Mouse (Mus musculus) heart, postnatal 4 days (tissue): ENCODE results near the gene P2ry12. TPM values are rescaled to one million over a fixed set of nuclear protein-coding genes. Genes with fewer than 3 reads are reported as not detected.

Source experiments
- DNase-seq: peaks from one replicate; pipeline ENCODE4 v3.0.0; 2021
- total RNA-seq, 2 experiments: library from RNA; stranded (reverse); gene quantifications; 2 replicates each; pipeline ENCODE4 v1.2.3; 2021

P2ry12 gene
- total RNA-seq, 2 experiments from 2014 or later = 1.7 to 2.4 TPM

DNA sequence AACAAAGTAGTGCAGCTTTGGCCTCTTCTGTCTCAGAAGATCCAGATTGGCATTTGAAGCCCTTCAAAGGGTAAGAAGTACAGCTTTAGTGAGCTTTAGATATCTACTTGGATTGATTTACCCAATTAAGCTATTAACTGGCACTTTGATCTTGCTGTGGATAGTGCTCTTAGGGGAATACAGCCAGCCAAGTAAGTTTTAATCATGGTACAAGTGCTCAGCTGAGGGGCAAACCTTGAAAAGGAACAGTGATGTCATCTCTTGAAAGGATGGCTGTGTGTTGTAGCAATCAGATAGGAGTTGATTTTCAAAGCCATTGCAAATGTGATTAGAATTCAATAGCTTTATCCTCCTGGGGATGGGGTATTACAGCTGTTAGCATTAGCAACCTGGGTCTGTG, 80.5 kb downstream of the P2ry12 start:
- DNase-seq = no peak

DNA sequence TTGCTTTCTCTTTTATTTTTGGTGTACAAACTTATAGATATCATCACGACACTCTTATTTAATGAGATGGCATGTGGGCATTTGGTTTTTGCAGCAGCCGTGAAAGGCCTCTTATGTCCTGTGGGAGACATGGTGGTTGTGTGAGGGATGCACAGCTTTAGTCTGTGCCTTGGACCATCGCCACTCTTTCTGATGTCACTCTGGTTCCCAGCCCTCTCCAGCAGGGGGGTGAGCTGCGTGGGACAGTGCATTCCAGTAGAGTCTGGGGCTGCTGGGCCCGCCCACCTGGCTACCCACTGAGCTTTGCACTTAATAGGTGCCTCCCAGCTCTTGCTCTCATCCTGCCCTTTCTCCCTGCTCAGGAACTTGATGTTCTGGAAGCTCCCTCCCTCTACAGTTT, 81.5 kb downstream of the P2ry12 start:
- no peak for DNase-seq

DNA sequence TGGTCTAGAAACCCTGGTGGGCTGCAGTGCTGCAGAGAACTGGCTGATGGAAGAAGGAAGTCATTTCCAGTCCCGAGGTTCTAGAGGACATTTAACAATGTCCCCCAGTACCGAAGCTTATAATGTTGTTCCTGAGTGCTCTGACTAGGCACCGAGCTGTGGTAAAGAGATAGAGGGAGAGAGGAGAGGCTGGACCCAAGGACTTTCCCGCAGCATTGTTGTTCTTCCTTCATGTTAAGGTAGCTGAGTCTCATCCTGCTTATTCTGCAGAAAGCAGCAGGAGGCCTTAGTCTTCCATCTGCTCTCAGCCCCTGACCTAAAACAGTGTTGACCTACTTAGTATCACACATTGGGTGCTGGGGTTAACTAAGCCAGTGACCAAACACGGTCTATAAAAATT, 85.8 kb downstream of the P2ry12 start:
- DNase-seq = no peak

DNA sequence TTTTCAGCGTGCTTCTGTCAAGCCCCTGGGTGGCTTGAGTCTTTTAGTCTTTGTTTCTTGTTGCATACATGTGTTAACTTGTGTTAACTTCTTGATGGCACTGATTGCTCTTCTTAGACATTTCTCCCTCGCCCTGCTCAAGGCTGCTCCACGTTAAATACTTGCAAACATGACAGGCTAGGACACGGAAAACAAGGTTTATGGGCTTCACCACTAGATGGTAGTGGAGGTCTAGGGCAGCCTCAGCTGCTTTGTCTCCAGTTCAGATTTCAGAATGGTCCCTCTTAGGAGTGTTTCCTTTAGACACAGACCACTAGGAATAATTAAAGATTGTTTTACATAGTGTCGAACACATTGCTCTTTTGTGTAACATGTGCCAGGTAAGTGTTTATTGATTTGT, 87.4 kb downstream of the P2ry12 start:
- DNase-seq = peak; percentile 57

DNA sequence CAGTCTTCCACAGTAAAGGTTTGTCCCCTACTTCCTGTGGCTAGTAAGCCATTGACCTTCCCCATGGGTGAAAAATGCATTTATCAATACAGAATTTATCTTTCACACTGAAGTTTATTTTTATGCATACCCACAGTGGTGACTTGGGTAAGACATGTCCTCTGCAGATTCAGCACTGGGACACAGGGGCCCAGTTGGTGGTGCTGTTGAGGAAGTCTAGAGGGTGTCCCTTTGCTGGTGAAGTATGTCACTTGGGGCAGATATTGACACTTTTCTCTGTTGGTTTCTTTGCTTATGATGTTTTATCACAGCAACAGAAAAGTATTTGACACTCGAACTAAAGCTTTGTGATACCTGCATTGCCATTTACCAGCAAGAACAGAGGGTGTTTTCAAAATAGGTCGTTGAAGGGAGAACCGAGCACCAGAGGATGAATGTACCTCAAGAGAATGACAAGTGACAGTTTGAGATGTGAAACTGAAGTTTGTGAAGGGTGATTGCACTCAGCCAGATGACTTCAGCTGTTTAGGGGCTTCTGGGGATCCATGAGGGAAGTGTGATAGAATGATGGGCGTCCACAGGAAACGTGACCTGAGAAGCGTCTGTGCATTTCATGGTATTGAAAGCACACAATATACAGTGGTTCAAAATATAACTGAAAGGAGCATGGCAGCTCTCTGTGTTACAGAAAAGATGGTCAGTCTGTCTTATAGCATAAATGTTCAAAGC, 88.1 kb downstream of the P2ry12 start:
- no peak for DNase-seq

DNA sequence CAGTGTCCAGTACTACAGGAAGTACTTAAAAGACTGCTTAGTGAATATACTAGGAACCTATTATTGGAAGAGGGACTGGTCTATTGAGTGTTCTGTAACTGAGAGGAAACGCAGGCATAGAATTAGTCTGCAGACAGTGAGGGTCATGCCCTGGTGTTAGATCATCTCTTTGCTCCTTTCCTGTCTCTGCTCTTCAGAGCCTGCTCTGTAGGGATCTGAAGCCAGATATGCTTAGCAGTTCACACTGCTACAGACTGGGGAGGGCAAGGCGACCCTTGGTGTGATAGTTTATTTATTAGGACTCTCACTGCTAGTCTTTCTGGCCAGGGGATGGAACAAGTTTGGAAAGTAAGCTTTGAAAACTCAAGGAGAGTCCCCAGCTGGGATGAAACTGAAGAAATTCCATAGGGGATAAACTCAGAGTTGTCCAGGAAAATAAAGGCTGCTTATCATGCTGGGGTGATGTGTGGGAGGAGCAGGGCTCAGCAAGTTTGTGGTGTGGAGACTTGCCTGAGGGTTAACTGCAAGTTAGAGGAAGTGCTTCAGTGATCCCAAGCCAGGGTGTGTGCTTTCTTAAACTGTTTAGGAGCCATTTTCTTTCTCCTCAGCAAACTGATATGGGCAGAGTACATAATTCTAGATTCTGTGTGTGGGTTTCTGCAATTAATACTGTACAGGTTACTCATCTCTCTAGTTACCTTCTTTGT, 92.6 kb downstream of the P2ry12 start:
- no peak for DNase-seq

DNA sequence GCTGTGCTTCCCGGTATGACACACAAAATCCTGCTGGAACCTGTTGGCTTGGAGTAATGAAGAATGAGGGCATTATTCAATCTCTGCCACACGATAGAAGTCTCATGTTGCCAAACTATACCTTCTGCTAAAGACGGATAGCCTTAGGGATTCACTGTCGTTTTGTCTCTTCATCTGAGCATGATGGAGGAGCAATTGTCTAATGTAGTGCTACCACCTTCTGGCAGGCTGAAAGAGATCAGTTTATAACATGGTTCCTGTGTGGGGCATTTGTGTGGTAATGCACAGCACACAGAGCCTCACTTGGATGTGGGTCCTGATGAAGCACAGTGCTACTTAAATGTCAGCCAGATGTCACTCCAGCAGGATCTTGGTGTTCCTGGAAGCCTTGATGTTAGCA, 93.5 kb downstream of the P2ry12 start:
- DNase-seq = no peak

DNA sequence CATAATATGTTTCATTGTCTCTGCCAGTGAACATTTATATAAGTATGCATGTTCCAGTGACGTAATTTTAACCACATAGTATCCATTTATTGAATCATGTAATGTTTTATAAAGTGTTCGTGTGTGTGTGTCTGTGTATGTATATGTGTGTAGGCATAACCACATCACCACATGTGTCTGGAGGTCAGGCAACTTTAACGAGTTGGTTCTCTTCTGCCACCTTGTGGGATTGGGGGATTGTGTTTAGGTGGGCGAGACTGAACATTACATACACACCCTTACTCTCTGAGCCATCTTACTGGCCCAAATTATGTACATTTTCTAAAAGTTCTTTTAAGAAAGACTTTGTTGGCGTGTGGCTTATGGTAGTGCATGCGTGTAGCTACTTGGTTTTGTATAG, 94.2 kb downstream of the P2ry12 start:
- DNase-seq = no peak

DNA sequence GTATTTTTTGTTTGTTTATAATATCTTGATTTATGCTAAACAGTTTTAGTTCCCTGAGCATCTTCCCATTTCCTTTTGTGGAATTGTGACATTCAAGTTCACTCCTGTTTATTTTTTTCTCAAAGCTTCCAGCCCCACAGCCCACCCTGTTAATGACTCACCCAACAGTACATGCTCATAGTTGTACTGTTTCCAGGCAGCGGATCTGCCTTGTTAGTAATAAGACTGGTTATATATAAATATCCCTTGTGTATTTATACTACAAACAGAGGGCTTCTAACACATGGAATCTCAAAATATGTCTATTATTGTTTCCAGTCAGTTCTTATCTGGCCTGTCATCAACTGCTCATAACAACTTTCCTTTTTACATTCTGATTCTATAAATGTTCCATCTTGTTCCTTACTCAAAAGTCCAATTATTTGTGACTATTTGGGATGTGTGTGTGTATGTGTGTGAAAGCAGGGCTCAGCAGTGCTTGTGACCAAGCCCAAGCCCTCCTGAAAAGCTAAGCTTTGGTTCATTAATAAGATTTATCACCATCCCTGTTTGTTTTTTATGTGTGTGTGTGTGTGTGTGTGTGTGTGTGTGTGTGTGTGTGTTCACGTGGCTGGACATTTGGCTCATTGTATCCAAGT, 95.1 kb downstream of the P2ry12 start:
- no peak for DNase-seq

Other genes with a start within 250 kb of the P2ry12 start
- not detected for gene Gpr171, start 161.1 kb downstream of the P2ry12 start, total RNA-seq
- 1 to 10 TPM; 1.4 to 1.6 TPM for gene P2ry14, start 109.3 kb downstream of the P2ry12 start, total RNA-seq
- gene Gpr87, start 67.8 kb downstream of the P2ry12 start, total RNA-seq = not detected
- gene P2ry13, start 52.0 kb downstream of the P2ry12 start, total RNA-seq = under 1 TPM; 0.29 to 0.57 TPM
- 10 to 100 TPM; 11.2 to 11.8 TPM for gene Igsf10, start 81.5 kb upstream of the P2ry12 start, total RNA-seq